Mouse (Mus musculus): ENCODE measurements at regions not wholly inside any gene's neighbourhood (a gene's known extent, or its start where the extent isn't known, plus 50 kb on each side); places are given as distances from the start of the nearest gene placed in this dataset.
A peak's percentile ranks its signal among the peaks of the same experiment; 100 is the strongest.
"Not testable (repeated sequence)": the region's sequence is repeated elsewhere in the genome, so short reads cannot be mapped to it uniquely, and the experiment has no call there.

DNA sequence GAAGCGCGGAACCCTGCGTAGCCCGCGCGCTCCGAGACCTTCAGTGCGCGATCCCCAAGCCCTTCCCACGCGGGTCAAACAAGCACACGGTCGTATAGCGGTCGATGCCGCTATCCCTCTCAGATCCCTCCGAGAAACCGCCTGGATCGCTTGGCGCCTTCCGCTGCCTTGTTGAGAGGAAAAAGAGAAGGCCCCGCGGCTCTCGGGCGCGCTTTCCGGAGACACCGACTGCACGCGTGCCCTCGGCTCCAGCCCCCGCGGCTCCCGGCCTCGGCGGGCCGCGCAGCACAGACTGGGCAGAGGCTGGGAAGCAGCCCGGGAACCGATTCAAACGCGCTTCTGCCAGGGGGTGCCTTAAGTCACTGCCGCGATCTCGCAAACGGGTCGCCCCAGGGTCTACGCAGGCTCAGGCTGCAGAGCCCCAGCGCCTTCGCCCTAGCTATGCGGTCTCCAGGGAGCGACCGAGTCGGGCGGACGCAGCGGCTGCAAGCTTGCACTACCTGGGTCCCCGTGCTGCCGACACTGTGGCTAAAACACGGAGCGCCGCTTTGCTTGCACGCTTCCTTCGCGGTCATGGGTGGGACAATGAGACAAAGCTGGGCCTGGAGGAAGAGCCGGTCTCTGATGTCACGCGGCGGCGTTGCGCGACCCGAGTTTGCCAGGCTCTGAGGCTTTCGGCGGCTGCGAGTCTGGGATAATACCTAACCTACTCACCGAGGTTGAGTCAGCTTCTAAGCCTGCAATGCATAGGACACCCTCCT is 87.3 kb downstream of the Crisp4 start:
- ChIA-PET POLR2A (no interaction called here), CTCF (no interaction called here)
- in situ Hi-C loops (cut with MboI; ENCODE audit: low pct_unique_long_range_greater_than_20kb) = no loop called here
- H3K27me3 ChIP-seq = no peaks in the 10 kb centered on the region
- ATAC-seq = no peak
- TF ChIP-seq CTCF (IDR thresholded peaks at IDR 0.05) = no peak
- no peak for DNase-seq (ENCODE audit: low read depth, low spot score)

DNA sequence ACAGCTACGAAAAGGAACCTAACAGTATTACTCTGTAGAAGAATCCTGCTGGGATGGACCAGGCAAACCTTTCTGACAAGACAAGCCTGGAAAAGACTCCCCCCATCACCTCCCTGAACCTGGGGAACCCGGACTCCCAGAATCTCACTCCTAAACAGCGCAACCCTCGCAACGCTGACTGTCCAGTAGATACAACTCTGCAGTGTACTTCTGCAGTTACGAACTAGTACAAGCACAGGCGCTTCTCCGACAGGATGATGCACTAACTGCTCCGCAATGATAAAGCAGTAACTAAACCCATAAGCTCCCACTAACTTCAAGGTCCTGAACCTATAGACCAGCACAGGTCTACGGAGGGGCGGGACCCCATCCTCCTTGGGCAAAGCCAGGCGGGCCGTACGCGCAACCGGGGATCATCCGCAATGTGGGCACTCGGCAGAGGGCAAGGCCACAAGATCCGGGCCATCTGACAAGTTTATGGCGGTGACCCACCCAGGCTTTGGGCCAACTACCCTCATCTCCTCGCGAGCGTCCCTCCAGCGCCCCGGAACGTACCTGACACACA is 88.0 kb downstream of the Crisp4 start:
- ChIA-PET CTCF (no interaction called here), POLR2A (no interaction called here)
- no peak for TF ChIP-seq CTCF (IDR thresholded peaks at IDR 0.05)
- no peaks in the 10 kb centered on the region for H3K27me3 ChIP-seq
- no peak for ATAC-seq
- in situ Hi-C loops (cut with MboI; ENCODE audit: low pct_unique_long_range_greater_than_20kb) = no loop called here
- no peak for DNase-seq (ENCODE audit: low read depth, low spot score)

DNA sequence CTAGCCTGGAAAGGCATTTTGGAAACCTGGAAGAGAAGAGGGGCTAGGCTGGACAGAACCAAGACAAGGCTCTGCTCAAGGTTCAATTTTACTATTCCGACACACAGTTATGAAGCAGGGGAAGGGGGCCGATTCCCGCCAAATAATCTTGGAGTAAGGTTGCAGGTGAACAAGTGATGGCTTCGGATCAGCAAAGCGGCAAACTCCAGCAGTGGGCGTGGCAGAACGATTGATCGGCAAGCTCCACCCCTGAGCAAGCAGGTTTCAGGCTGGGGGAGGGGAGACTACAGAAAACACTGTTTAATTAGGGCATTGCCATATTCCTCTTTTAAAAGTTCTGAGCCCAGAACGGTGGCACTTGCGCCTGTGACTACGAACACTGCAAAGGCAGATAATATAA is 88.7 kb downstream of the Crisp4 start:
- DNase-seq (ENCODE audit: low read depth, low spot score); POLR2A ChIA-PET; H3K27me3 ChIP-seq; CTCF ChIA-PET; ATAC-seq; in situ Hi-C loops (cut with MboI; ENCODE audit: low pct_unique_long_range_greater_than_20kb): not testable (repeated sequence)

DNA sequence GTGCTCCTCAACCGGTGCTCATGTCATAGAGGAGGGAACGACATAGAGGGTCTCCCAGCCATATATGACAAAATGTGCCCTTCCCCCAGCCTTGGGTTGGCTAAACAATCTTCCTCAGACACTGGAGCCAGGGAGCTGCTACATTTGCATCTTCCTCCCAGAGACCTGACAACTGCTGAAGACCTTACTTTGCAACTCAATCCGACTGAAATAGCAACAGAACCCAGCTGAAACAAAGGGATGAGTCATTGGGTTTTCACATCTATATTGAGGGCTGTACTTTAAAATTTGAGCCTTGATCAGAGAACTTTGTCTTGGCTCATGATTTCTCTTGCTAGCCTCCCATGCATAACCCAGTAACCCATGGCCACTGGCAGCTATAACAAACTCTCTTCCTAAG is 115.5 kb downstream of the Crisp4 start:
- ChIA-PET POLR2A (no interaction called here), CTCF (no interaction called here)
- in situ Hi-C loops (cut with MboI; ENCODE audit: low pct_unique_long_range_greater_than_20kb) = no loop called here
- ATAC-seq (no peak), DNase-seq (ENCODE audit: low read depth, low spot score) (no peak)
- no peaks in the 10 kb centered on the region for H3K27me3 ChIP-seq
- no peak for TF ChIP-seq CTCF (IDR thresholded peaks at IDR 0.05)

DNA sequence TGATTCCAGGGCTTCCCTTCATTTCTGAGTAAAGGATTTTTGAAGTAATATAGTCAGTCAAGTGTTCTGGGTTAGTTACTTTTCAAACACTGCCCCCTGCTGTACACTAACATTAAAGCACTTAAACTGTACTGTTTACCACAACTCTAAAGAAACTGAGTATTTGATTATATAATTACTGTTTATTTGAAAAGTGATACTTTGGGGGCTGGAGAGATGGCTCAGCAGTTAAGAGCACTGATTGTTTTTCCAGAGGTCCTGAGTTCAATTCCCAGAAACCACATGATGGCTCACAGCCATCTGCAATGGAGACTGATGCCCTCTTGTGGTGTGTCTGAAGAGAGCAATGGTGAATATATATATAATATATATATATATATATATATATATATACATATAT is 132.8 kb downstream of the Crisp4 start:
- CTCF ChIA-PET; POLR2A ChIA-PET; DNase-seq (ENCODE audit: low read depth, low spot score); H3K27me3 ChIP-seq; ATAC-seq; in situ Hi-C loops (cut with MboI; ENCODE audit: low pct_unique_long_range_greater_than_20kb): not testable (repeated sequence)

DNA sequence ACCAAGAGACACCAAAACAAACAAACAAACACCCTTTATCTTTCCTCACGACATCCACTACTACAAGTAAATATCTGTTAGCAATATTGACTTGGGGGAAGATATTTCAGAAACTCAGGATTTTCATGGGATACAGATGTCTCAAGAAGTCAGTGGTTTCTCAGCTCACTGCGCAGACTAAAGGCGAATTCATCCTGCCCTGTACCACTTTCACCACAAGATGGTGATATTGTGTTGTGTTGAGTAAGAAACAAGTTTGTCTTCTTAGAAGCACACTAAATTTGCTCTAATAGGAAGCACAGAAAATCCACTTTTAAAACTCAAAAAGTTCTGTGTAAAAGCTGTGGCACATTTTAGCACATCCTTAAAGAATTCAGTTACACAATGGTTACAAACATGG is 165.1 kb downstream of the Crisp4 start:
- ATAC-seq (no peak), DNase-seq (ENCODE audit: low read depth, low spot score) (peak; percentile 2)
- ChIA-PET POLR2A (no interaction called here), CTCF (no interaction called here)
- H3K27me3 ChIP-seq = no peaks in the 10 kb centered on the region
- in situ Hi-C loops (cut with MboI; ENCODE audit: low pct_unique_long_range_greater_than_20kb) = no loop called here
- no peak for TF ChIP-seq CTCF (IDR thresholded peaks at IDR 0.05)

DNA sequence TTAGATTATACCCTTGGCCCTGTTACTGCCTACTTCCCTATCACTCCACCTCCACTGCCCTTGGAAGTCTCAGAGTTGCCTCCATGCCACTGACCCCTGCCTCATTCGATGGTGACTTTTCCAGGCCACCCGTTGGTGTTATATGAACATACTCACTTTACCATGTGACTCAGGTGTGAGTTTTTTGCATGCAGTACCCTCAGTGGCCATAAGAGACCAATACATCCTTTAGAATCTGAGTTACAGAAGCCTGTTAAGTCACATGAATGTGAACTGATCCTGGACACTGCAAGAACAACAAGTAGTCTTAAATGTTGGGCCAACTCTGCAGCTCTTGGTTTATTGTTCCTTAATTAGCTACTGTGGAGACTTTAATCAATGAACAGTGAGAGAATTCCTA is 167.6 kb downstream of the Crisp4 start:
- ATAC-seq = no peak
- DNase-seq (ENCODE audit: low read depth, low spot score) = no peak
- no peak for TF ChIP-seq CTCF (IDR thresholded peaks at IDR 0.05)
- CTCF ChIA-PET = no interaction called here
- POLR2A ChIA-PET = no interaction called here
- in situ Hi-C loops (cut with MboI; ENCODE audit: low pct_unique_long_range_greater_than_20kb) = no loop called here
- H3K27me3 ChIP-seq = no peaks in the 10 kb centered on the region

DNA sequence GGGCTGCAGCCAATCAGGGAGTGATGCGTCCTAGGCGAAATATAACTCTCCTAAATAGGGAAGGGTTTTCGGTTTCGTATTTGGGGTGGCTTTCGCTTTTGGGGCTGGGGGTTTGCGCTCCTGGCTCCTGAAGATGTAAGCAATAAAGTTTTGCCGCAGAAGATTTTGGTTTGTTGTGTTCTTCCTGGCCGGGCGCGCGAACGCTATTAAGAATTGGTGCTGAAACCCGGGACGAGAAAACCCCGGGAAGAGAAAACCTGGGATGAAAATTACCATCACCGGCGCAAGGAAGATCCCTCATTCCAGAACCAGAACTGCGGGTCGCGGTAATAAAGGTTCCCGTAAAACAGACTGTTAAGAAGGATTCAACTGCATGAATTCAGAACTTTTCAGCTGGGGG is 188.8 kb downstream of the Crisp4 start:
- POLR2A ChIA-PET; H3K27me3 ChIP-seq; DNase-seq (ENCODE audit: low read depth, low spot score); in situ Hi-C loops (cut with MboI; ENCODE audit: low pct_unique_long_range_greater_than_20kb); ATAC-seq; CTCF ChIA-PET: not testable (repeated sequence)

DNA sequence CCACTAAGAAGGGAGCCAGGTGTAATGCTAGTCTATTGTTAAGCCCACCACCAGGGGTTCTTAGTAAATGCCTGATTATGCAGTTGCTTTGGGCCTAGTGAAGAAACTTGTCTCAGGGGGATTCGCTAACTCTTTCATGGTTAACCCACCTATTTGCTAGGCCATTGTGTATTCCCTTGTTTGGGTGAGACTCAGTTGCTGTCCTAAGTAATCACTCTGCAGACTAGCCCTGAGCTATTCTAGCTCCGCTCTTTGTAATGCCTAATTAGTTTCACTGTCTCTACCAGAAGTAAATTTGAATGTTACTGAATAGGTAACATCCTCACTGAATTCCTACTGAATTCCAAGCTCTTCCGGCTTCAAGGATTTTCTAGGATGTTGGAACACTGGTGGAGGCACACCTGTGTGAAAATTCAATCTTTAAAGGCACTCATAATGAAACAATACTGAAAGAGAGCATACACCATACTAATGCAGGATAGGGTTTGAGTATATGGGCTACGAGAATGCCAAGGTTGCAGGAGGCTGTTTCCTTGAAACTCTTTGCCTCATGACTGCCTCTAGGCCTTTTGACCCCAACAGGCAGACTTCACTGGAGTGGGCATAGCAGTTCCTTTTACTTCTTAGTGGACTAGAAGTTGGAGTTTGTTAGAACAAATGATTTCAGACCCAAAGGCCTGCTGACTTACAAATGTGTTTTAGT is 213.4 kb downstream of the Crisp4 start:
- in situ Hi-C loops (cut with MboI; ENCODE audit: low pct_unique_long_range_greater_than_20kb); DNase-seq (ENCODE audit: low read depth, low spot score); CTCF ChIA-PET; H3K27me3 ChIP-seq; POLR2A ChIA-PET; ATAC-seq: not testable (repeated sequence)
